Mouse (Mus musculus) embryonic fibroblast, embryonic 13.5 days (primary cell): ENCODE data around the gene Adipor2. TPM values are rescaled to one million over a fixed set of nuclear protein-coding genes. Genes with fewer than 3 reads are reported as not detected.

Source experiments
- H3K27ac ChIP-seq: 2 replicates; pipeline ENCODE4 v1.5.1; 2012; ENCODE audit warnings: low read length, control low read depth, inconsistent platforms; ENCODE audit not compliant: insufficient read depth
- H3K4me1 ChIP-seq: 2 replicates; pipeline ENCODE4 v1.6.1; 2011; ENCODE audit warnings: low read length; ENCODE audit not compliant: control insufficient read depth, insufficient read depth
- H3K4me3 ChIP-seq: 2 replicates; pipeline ENCODE4 v1.5.1; 2011; ENCODE audit warnings: mild to moderate bottlenecking, control low read depth, low read length; ENCODE audit not compliant: insufficient read depth
- CTCF ChIP-seq: IDR thresholded peaks from 2 replicates; pipeline ENCODE4 v1.5.1; 2011; ENCODE audit warnings: mild to moderate bottlenecking, control low read depth, low read length, moderate library complexity, borderline replicate concordance; ENCODE audit not compliant: insufficient read depth
- POLR2A ChIP-seq: IDR thresholded peaks from 2 replicates; pipeline ENCODE4 v1.6.1; 2011; ENCODE audit warnings: low read depth, mild to moderate bottlenecking, control low read depth, low read length, moderate library complexity
- polyA plus RNA-seq: library from polyadenylated mRNA; stranded (reverse); fragments of >200 nt; gene quantifications from 2 replicates; pipeline ENCODE4 v1.2.4, GENCODE M21; 2011; ENCODE audit warnings: low read depth; ENCODE audit not compliant: missing spikeins, insufficient read length

The Adipor2 gene
- polyA plus RNA-seq, 1 experiment = 42.8 TPM

DNA sequence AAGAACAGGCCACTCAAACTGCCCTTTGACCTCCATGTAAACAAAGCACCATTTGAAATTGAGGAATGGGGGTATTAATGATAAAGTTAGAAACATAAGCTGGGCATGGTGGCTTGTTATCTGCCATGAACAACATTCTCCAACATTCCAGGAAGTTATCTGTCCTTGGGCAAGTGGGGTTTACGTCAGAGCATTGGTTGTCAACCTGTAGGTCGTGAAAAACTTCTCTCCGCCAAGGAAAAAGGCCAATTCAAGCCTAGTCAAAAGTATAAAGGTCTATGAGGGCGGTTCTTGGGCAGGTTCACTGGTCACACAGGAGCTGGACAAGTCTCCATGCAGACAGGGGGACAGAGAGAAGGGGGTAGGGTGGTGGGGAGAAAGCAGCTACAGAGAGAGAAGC lies 3.5 kb upstream of the Adipor2 start:
- TF ChIP-seq CTCF (no peak), POLR2A (no peak)
- no peak overlapping the region for H3K4me3 ChIP-seq
- no peaks in the 10 kb centered on the region for H3K4me1 ChIP-seq
- H3K27ac ChIP-seq = no peak overlapping the region

DNA sequence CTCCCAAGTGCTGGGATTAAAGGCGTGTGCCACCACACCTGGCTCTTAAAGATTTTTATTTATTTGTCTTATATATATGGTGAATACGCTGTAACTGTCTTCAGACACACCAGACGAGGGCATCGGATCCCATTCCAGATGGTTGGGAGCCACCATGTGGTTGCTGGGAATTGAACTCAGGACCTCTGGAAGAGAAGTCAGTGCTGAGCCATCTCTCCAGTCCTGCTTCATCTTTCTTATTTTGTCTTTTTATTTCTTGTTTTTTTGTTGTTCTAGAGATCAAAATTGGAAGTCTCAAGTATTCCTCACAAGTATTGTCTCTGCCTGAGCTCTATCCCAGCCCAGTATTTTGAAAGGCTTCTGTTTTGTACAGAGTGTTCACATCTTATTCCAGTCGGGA lies 2.9 kb upstream of the Adipor2 start:
- H3K4me3 ChIP-seq = no peak overlapping the region
- TF ChIP-seq POLR2A (no peak), CTCF (no peak)
- no peak overlapping the region for H3K27ac ChIP-seq
- no peaks in the 10 kb centered on the region for H3K4me1 ChIP-seq

DNA sequence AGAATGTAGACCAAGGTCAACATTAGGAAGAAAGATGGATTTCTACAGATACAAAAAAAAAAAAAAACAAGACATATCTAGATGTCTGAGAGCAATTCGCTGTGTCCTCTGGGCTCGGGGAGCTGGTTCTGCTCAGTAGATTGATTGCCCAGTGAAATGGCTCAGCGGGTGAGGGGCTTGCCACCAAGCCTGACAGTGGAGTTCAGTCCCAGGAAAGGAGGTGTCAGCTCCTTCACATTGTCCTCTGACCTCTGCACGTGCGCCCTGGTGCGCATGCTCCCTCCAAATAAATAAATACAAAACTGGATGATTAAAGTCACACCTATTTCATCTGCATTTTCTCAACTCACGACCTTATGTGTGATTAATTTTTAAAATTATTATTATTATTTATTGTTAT lies 1.9 kb upstream of the Adipor2 start:
- Histone ChIP-seq H3K4me3 (no peak overlapping the region), H3K27ac (no peak overlapping the region), H3K4me1 (no peaks in the 10 kb centered on the region)
- TF ChIP-seq POLR2A = no peak
- TF ChIP-seq CTCF = no peak

DNA sequence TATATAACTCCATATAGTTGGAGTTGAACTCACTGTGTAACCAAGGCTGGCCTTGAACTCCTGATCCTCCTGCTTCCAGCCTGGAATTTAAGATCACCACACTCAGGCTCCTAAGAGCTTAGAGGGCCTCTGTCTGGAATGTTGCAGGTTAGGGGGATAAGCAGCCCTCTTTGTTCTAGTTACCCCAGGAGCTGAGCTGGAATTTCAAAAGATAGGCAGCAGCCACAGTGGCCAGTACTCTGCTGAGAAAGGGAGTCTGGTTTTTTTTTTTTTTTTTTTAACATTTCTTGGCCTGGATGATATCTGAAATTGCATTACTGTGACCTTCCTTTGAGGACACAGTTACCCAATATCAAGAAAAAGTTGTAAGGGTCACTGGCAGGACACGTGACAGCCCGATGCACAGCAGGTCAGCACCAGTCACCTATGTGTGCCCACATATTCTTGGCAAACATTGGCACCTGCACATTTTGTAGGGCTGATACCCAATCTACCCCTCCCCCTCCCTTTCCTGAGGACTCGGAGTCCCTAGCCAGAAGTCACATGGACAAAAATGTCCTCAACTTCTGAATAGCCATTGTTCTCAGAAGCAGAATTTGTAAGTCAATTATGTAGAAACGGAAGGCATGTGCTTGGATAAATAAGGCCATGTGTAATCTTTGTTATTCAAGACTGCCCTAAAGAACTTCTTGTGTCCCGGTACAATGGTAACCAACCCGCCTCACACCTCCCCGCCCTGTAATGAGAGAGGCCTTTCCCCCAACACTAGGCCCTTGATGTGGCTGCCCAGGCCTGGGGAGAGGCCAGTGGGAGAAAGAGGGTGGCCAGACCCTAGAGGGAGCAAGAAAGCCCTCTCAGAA lies 1.1 kb upstream of the Adipor2 start:
- H3K4me3 ChIP-seq = no peak overlapping the region
- no peak overlapping the region for H3K27ac ChIP-seq
- H3K4me1 ChIP-seq = no peaks in the 10 kb centered on the region
- TF ChIP-seq POLR2A = no peak

GRCm38 (mm10) chr6:119417821-119418220 lies 317 bp upstream of the Adipor2 start:
- TF ChIP-seq CTCF (no peak), POLR2A (no peak)
- Histone ChIP-seq H3K4me1 (no peaks in the 10 kb centered on the region), H3K4me3 (no peak overlapping the region), H3K27ac (no peak overlapping the region)

DNA sequence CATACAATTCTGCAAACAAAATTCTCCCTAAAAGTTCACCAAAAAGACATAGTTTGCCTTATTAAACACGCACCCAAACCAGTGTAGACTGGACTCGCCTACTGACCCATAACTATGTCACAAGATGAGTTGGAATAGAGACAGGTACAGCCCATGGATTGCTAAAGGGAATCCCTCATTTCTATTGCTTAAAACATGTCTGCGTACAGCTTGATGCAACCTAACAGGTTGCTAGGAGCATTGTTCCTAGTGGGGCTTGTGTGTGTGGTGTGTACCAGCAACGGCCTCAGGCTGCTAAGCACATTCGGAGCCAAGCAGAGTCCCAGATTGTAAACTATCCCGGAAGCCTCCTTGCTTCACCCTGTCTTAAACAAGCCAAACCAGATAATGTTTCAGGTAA lies 861 bp downstream of the Adipor2 start:
- Histone ChIP-seq H3K4me3 (no peak overlapping the region), H3K4me1 (no peaks in the 10 kb centered on the region), H3K27ac (no peak overlapping the region)
- TF ChIP-seq POLR2A (no peak), CTCF (no peak)

GRCm38 (mm10) chr6:119414262-119415043 lies 3.1 kb downstream of the Adipor2 start:
- Histone ChIP-seq H3K27ac (no peak overlapping the region), H3K4me3 (no peak overlapping the region), H3K4me1 (no peaks in the 10 kb centered on the region)
- TF ChIP-seq POLR2A (no peak), CTCF (no peak)

DNA sequence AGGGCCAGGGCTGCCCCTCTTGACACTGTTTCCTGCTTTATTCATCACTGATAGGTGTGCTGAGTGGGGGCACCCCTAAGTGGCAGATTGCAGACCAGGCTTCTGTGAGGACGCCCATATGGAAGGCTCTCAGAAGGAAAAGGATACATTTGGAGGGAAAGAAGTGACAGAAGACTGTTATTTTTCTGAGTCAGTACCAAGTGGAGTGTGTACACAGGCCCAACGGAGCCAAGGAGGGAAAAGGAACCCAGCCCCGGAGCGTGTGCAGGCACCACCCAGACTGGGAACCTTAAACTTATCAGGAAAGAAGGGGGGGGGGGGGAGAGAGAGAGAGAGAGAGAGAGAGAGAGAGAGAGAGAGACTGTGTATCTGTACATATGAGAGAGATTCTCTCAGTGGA lies 4.9 kb downstream of the Adipor2 start:
- Histone ChIP-seq H3K4me3 (no peak overlapping the region), H3K27ac (no peak overlapping the region), H3K4me1 (no peaks in the 10 kb centered on the region)
- no peak for TF ChIP-seq CTCF

GRCm38 (mm10) chr6:119411511-119411910 lies 6.0 kb downstream of the Adipor2 start:
- Histone ChIP-seq H3K27ac (no peak overlapping the region), H3K4me3 (no peak overlapping the region), H3K4me1 (no peaks in the 10 kb centered on the region)
- no peak for TF ChIP-seq CTCF
- TF ChIP-seq POLR2A = no peak

- H3K4me3 ChIP-seq = no peak overlapping the region
- H3K27ac ChIP-seq = no peak overlapping the region
- H3K4me1 ChIP-seq = no peaks in the 10 kb centered on the region
- TF ChIP-seq CTCF (no peak), POLR2A (no peak)
Measured at GRCm38 (mm10) chr6:119409766-119410165, 7.7 kb downstream of the Adipor2 start.
